In genomic region chr8:31012068-31012467, GRCm38 (mm10) we compare ENCODE assay signal across 18 mouse cellular contexts.
DNase-seq lines count a peak whose midpoint lies in the region; ATAC-seq lines count a peak whose summit lies in the region.
"Had no signal": no experiment of that assay in that cellular context is flagged by ENCODE, and none has a peak within 500 bp of the region (broad histone marks: within the 10 kb centered on the region; RNA-seq: fewer than 3 reads in every experiment).

No protein-coding gene starts in this region.

- no peak for DNase-seq in hindbrain, embryonic 11.5 days (ENCODE audit: low spot score)
- no peak for DNase-seq in hindbrain, embryonic 10.5 days (ENCODE audit: low spot score)
- DNase-seq in right cerebral cortex, adult 18-20 months: peak; percentile 32
- DNase-seq in right cerebral cortex, postnatal 14 days: no peak
- peak; percentile 44 for DNase-seq in forebrain, embryonic 14.5 days (ENCODE audit: low spot score)
- peak; percentile 30 to 39 for DNase-seq in layer of hippocampus, postnatal 25 days (ENCODE audit: extremely low spot score in 1 of 2, low spot score in 1 of 2)
- DNase-seq in yolk sac, embryonic 10.5 days (ENCODE audit: low spot score): no peak
- DNase-seq in spleen, postnatal 10 days (ENCODE audit: low spot score in 2 of 2): no peak
- DNase-seq: cerebellum, adult 11-12 months; gastrocnemius, postnatal 14 days; kidney, adult 18-20 months; liver, embryonic 13.5 days; thymus, postnatal 4 days had no signal

- 0 out of 2 replicates have a peak, but pooled peaks have one; percentile 30 for ATAC-seq in hindbrain, embryonic 11.5 days (ENCODE audit: low FRiP score)
- peak; percentile 66 for ATAC-seq in forebrain, embryonic 14.5 days
- ATAC-seq: hindbrain, postnatal 0 days; lung, postnatal 0 days had no signal

- H3K9ac ChIP-seq in hindbrain, embryonic 11.5 days (ENCODE audit: low read depth, low read length): no peak overlapping the region
- no peak overlapping the region for H3K9ac ChIP-seq in forebrain, embryonic 14.5 days (ENCODE audit: low read length)
- H3K9ac ChIP-seq: embryonic facial prominence, embryonic 15.5 days; liver, embryonic 13.5 days; stomach, embryonic 15.5 days had no signal

- H3K27ac ChIP-seq in hindbrain, embryonic 11.5 days (ENCODE audit: low read depth, low read length): no peak overlapping the region
- H3K27ac ChIP-seq in hindbrain, embryonic 10.5 days: no peak overlapping the region
- H3K27ac ChIP-seq in forebrain, embryonic 14.5 days (ENCODE audit: low read depth, low read length): no peak overlapping the region
- H3K27ac ChIP-seq: embryonic facial prominence, embryonic 15.5 days; hindbrain, postnatal 0 days; liver, embryonic 13.5 days; stomach, embryonic 15.5 days had no signal

- no peak overlapping the region for H3K4me2 ChIP-seq in hindbrain, embryonic 11.5 days (replicated peaks; ENCODE audit: low read depth, low read length)
- H3K4me2 ChIP-seq in forebrain, embryonic 14.5 days (ENCODE audit: low read length): no peak overlapping the region
- H3K4me2 ChIP-seq: embryonic facial prominence, embryonic 15.5 days; liver, embryonic 13.5 days; stomach, embryonic 15.5 days had no signal

- no peaks in the 10 kb centered on the region for H3K9me3 ChIP-seq in hindbrain, embryonic 11.5 days (ENCODE audit: control insufficient read depth, low read length)
- no peaks in the 10 kb centered on the region for H3K9me3 ChIP-seq in hindbrain, embryonic 10.5 days
- H3K9me3 ChIP-seq in forebrain, embryonic 14.5 days (replicated peaks; ENCODE audit: control insufficient read depth, low read length): no peaks in the 10 kb centered on the region
- H3K9me3 ChIP-seq: embryonic facial prominence, embryonic 15.5 days; liver, embryonic 13.5 days; stomach, embryonic 15.5 days had no signal

- no peaks in the 10 kb centered on the region for H3K27me3 ChIP-seq in hindbrain, embryonic 11.5 days (ENCODE audit: control insufficient read depth, insufficient read depth, low read length)
- no peaks in the 10 kb centered on the region for H3K27me3 ChIP-seq in hindbrain, embryonic 10.5 days (ENCODE audit: insufficient read depth, poor library complexity, severe bottlenecking)
- H3K27me3 ChIP-seq in forebrain, embryonic 14.5 days (replicated peaks; ENCODE audit: control insufficient read depth, insufficient read depth, low read length): no peaks in the 10 kb centered on the region
- H3K27me3 ChIP-seq: embryonic facial prominence, embryonic 15.5 days; liver, embryonic 13.5 days; stomach, embryonic 15.5 days had no signal

- 58% methylated on average over 11 of the region's 11 CpGs for WGBS in hindbrain, embryonic 11.5 days
- WGBS in hindbrain, embryonic 10.5 days: 82% methylated on average over 11 of the region's 11 CpGs
- 56% methylated on average over 11 of the region's 11 CpGs for WGBS in forebrain, embryonic 14.5 days

- no peaks in the 10 kb centered on the region for H3K36me3 ChIP-seq in hindbrain, embryonic 11.5 days (ENCODE audit: control insufficient read depth, insufficient read depth, low read length)
- H3K36me3 ChIP-seq in hindbrain, embryonic 10.5 days: no peaks in the 10 kb centered on the region
- no peaks in the 10 kb centered on the region for H3K36me3 ChIP-seq in forebrain, embryonic 14.5 days (ENCODE audit: control insufficient read depth, insufficient read depth, low read length)
- H3K36me3 ChIP-seq: embryonic facial prominence, embryonic 15.5 days; liver, embryonic 13.5 days; stomach, embryonic 15.5 days had no signal

- no peak overlapping the region for H3K4me3 ChIP-seq in hindbrain, embryonic 11.5 days (ENCODE audit: low read depth, low read length)
- no peak overlapping the region for H3K4me3 ChIP-seq in hindbrain, embryonic 10.5 days
- H3K4me3 ChIP-seq in forebrain, embryonic 14.5 days (ENCODE audit: low read depth, low read length): no peak overlapping the region
- H3K4me3 ChIP-seq: embryonic facial prominence, embryonic 15.5 days; liver, embryonic 13.5 days; myocyte; stomach, embryonic 15.5 days had no signal

- H3K4me1 ChIP-seq in hindbrain, embryonic 11.5 days (replicated peaks; ENCODE audit: control insufficient read depth, insufficient read depth, low read length): no peaks in the 10 kb centered on the region
- H3K4me1 ChIP-seq in hindbrain, embryonic 10.5 days (replicated peaks): no peaks in the 10 kb centered on the region
- H3K4me1 ChIP-seq in forebrain, embryonic 14.5 days (ENCODE audit: control insufficient read depth, insufficient read depth, low read length): no peaks in the 10 kb centered on the region
- H3K4me1 ChIP-seq: embryonic facial prominence, embryonic 15.5 days; liver, embryonic 13.5 days; stomach, embryonic 15.5 days had no signal

Comparison
In these comparisons a context has a peak if more than half of its experiments do, and no peak if none do; other contexts are left out.
1. DNase-seq: peak in right cerebral cortex, adult 18-20 months (single experiment), forebrain, embryonic 14.5 days (single experiment) and layer of hippocampus, postnatal 25 days (2 of 2); none in hindbrain, embryonic 11.5 days (single experiment), hindbrain, embryonic 10.5 days (single experiment), right cerebral cortex, postnatal 14 days (single experiment), yolk sac, embryonic 10.5 days (single experiment) and spleen, postnatal 10 days (0 of 2).